Mouse (Mus musculus) left cerebral cortex, postnatal 10 days (tissue): Measurements from ENCODE around the gene Rnf208. TPM values are rescaled to one million over a fixed set of nuclear protein-coding genes. Genes with fewer than 3 reads are reported as not detected.

Experiments
- DNase-seq, 2 experiments: peaks; one replicate each; pipeline ENCODE4 v3.0.0; 2021 to 2022; ENCODE audit warnings: low spot score in 2 of 2, mixed read lengths in 1 of 2; ENCODE audit errors: extremely low spot score in 1 of 2
- intact Hi-C: fragments of 180-260 bp; cut with DNase I; formaldehyde crosslinking; loops from one replicate; pipeline ENCODE4 v1.15.1; 2025
- total RNA-seq, 2 experiments: library from RNA; stranded (reverse); gene quantifications; 2 replicates each; pipeline ENCODE4 v1.2.3; 2021

Gene Rnf208
- total RNA-seq, 2 experiments from 2014 or later: 229 to 231 TPM

- intact Hi-C loops: no loop called here
- no peak for DNase-seq
Measured at GRCm38 (mm10) chr2:25221331-25221772, 20.7 kb upstream of the Rnf208 start.

GRCm38 (mm10) chr2:25223681-25224491 is 18.2 kb upstream of the Rnf208 start:
- intact Hi-C loops: no loop called here
- peak; percentile 38 to 89 for DNase-seq

- no peak for DNase-seq
- intact Hi-C loops: no loop called here
Measured at GRCm38 (mm10) chr2:25224492-25224765, 17.6 kb upstream of the Rnf208 start, which contains the start of gene Tubb4b. Gene Tubb4b (minus strand): TSS chr2:25224702.

- DNase-seq: peak; percentile 99 to 100
- intact Hi-C loops: no loop called here
Measured at GRCm38 (mm10) chr2:25224766-25225752, 17.0 kb upstream of the Rnf208 start.

GRCm38 (mm10) chr2:25225811-25226379 is 16.2 kb upstream of the Rnf208 start:
- intact Hi-C loops: no loop called here
- DNase-seq: no peak

GRCm38 (mm10) chr2:25226864-25227263 is 15.2 kb upstream of the Rnf208 start:
- intact Hi-C loops: no loop called here
- peak; percentile 60 for DNase-seq

- no peak for DNase-seq
- intact Hi-C loops: no loop called here
Measured at GRCm38 (mm10) chr2:25227406-25227805, 14.6 kb upstream of the Rnf208 start.

- intact Hi-C loops: no loop called here
- peak; percentile 82 to 92 for DNase-seq
Measured at GRCm38 (mm10) chr2:25228431-25228889, 13.6 kb upstream of the Rnf208 start.

- no peak for DNase-seq
- intact Hi-C loops: no loop called here
Measured at GRCm38 (mm10) chr2:25228995-25229530, 13.0 kb upstream of the Rnf208 start.

GRCm38 (mm10) chr2:25229582-25229981 is 12.5 kb upstream of the Rnf208 start:
- intact Hi-C loops: no loop called here
- DNase-seq: no peak

- DNase-seq: no peak
- intact Hi-C loops: no loop called here
Measured at GRCm38 (mm10) chr2:25230581-25230980, 11.5 kb upstream of the Rnf208 start.

- intact Hi-C loops: no loop called here
- no peak for DNase-seq
Measured at GRCm38 (mm10) chr2:25231038-25231437, 11.0 kb upstream of the Rnf208 start.

GRCm38 (mm10) chr2:25233421-25233820 is 8.6 kb upstream of the Rnf208 start:
- intact Hi-C loops: no loop called here
- DNase-seq: no peak

- no peak for DNase-seq
- intact Hi-C loops: no loop called here
Measured at GRCm38 (mm10) chr2:25234050-25234449, 8.0 kb upstream of the Rnf208 start, which contains the start of gene Slc34a3. Gene Slc34a3 (minus strand): TSS chr2:25234364.

- intact Hi-C loops: no loop called here
- no peak for DNase-seq
Measured at GRCm38 (mm10) chr2:25234551-25235220, 7.4 kb upstream of the Rnf208 start.

- intact Hi-C loops: no loop called here
Measured at GRCm38 (mm10) chr2:25236614-25237013, 5.4 kb upstream of the Rnf208 start, which contains the start of gene Rnf224. Gene Rnf224 (minus strand): TSS chr2:25236787.

GRCm38 (mm10) chr2:25237522-25237921 is 4.5 kb upstream of the Rnf208 start:
- DNase-seq: no peak
- intact Hi-C loops: no loop called here

More at GRCm38 (mm10) chr2:25236614-25237013, 5.4 kb upstream of the Rnf208 start, which contains the start of gene Rnf224:
- DNase-seq: no peak

GRCm38 (mm10) chr2:25238106-25238505 is 3.9 kb upstream of the Rnf208 start:
- intact Hi-C loops: no loop called here
- DNase-seq: no peak
